Mouse (Mus musculus): Measurements from ENCODE around the gene Tcam1. TPM values are rescaled to one million over a fixed set of nuclear protein-coding genes. Genes with fewer than 3 reads are reported as not detected.
A peak's percentile ranks its signal among the peaks of the same experiment; 100 is the strongest.
"Not testable (repeated sequence)": the region's sequence is repeated elsewhere in the genome, so short reads cannot be mapped to it uniquely, and the experiment has no call there.

The Tcam1 gene
- polyA plus RNA-seq (2017; shearing (Covaris generic)): under 1 TPM in 2 of 3 experiments, not detected in 1; 0.09 to 0.14 TPM

DNA sequence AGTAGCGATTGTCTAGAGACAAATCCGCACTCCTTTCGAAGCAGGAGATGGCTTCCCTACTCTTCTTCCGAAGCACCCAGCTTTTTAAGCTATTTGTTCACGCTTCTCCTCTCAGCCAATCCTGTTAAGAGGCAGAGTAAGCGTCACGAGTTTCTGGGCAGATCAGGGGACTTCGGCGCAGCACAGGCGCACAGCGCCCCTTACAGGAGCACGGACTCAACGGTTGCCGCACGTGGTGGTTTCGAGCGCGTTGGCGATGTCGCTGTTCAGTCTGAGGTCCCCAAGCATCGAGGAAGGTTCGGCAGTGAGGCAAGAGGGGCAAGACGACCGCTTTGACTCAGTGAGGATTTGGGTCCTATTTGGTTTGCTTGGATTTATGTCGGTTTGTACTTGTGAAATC, at the start of gene Tcam1:
Gene Tcam1, plus strand, starts transcription at position 219 of the 400 bp plus-strand sequence.
- ATAC-seq: peak; percentile 87

DNA sequence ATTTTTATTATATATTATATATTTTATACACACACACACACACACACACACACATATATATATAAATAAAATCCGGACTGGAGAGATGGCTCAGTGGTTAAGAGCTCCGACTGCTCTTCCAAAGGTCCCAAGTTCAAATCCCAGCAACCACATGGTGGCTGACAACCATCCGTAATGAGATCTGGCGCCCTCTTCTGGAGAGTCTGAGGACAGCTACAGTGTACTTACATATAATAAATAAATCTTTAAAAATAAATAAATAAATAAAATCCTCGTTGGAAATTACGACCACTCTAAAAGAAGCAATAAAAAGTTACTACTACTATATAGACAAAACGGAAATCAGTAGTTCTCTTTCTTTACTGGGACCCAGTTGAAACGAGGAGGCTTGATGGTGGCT, 42.5 kb upstream of the Tcam1 start:
- ATAC-seq: not testable (repeated sequence)

DNA sequence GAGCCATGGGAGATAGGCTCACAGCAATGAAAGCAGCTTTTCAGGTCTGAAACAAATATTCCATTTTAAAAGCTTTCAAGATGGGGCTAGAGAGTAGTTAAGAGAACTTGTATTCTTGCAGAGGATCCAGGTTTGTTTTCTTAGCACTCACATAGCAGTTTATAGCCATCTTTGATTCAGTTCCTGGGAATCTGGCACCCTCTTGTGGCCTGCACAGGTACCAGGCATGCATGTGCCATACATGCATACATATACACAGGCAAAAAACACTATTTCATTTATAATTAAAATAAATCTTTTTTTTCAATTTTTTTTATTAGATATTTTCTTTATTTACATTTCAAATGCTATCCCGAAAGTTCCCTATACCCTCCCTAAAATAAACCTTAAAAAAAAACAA, 29.6 kb upstream of the Tcam1 start:
- ATAC-seq: no peak

DNA sequence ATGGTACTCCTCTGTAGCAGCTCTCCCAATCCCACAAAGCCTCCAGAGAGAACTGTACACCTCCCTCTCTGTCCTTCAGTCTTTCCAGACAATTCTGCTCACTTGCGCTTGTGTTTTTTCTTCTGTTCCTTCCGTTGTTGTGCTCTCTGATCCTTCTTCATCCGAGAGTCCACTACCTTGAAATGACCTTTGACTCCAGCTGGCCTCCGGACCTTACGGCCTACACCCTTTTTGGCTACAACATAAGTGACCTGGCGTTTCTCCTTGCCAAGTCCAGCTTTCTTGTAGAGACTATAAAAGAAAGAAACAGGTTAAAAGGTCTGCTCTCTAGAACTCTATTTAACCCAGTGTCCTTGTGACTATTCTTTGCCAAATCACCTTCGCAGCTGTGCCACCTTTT, 27.1 kb upstream of the Tcam1 start:
- no peak for ATAC-seq

DNA sequence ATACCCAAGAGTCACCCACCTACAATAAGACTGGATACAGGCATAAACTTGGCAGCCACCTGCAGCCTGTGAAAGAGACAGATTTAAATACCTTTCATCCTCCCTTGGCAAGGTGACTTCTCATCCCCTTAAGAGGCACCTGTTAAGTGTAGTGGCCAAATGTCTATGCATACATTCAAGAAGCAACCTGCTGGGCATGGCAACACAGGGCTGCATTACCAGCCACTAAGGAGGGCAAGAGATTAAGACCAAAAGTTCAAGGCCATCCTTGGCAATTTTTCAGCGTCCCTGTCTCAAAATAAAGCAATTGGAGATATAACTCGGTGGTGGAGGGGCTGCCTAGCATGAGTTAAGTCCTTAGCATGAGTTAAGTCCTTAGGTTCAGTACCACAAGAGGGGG, 21.7 kb upstream of the Tcam1 start:
- no peak for ATAC-seq

DNA sequence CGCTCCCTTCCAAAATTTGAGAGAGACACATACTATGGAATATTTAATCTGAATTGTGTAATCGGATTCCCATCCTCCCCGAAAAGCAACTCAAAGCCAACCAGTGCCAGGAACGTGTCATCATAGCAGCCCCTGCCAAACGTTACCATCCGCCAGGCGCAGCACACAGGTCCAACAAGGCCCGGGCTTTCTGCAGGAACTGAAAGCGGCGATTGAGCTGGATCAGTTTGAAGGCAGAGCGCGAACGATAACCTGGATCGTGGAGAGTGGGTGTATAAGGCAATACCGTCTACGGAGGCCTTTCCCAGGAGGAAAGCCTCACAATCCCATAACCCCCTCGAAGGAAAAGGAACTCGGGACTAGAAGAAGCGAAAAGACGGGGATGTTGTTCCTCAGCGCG, 21.3 kb upstream of the Tcam1 start:
- no peak for ATAC-seq

DNA sequence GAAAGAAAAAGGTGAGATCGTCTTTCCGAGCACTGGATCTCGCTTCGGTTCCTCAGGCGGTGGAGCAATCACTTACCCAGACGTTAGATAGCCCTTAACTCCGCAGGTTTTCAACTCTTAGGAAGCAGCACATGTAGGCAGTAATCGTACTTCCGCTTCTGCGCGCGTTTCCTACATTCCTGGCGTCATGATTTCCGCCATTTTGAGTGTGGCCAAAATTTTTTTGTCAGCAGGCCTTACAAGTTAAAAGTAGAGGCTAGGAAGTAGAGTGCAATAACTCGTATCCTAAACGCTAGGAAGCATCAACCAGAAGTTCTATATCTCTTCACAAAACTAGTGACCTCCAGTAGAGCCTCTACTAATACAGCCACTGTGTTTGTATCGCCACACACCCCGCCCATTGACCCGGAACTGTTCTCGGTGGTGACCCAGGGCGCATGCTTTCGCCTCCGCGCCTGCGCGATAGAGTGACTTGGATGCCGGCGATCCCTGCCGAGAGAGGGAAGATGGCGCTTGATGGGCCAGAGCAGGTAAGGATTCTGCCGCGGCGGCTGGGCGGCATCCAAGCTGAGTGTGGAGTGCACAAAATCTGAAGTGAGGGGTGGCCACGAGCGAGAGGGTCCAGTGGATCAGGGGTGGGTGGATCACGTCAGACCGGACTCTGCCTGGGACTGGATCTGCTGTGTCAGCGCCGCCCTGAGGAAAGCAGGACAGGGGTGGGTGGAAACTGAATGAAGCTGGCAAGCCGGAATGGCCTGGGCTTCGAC, 20.6 kb upstream of the Tcam1 start, which contains the start of the genes Ftsj3 and Psmc5:
Gene Ftsj3, minus strand, starts transcription at position 395 of the 767 bp plus-strand sequence.
Gene Psmc5, plus strand, starts transcription at position 470 of the 767 bp plus-strand sequence.
- peak; percentile 88 for ATAC-seq

DNA sequence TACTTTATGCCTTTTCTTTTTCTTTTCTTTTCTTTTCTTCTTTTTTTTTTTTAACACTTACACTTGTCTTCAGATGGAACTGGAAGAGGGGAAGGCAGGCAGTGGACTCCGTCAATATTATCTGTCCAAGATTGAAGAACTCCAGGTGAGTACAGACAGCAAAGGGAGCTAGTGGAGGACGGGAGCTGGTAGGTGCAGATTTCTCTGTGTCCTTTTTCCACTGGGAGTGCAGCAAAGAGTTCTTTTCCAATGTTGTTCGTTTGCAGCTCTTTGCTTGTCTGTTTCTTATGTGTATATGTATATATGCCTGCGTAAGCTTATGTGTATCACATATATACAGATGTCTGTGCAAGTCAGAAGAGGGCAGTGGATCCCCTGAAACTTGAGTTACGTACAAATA, 19.7 kb upstream of the Tcam1 start:
- no peak for ATAC-seq

DNA sequence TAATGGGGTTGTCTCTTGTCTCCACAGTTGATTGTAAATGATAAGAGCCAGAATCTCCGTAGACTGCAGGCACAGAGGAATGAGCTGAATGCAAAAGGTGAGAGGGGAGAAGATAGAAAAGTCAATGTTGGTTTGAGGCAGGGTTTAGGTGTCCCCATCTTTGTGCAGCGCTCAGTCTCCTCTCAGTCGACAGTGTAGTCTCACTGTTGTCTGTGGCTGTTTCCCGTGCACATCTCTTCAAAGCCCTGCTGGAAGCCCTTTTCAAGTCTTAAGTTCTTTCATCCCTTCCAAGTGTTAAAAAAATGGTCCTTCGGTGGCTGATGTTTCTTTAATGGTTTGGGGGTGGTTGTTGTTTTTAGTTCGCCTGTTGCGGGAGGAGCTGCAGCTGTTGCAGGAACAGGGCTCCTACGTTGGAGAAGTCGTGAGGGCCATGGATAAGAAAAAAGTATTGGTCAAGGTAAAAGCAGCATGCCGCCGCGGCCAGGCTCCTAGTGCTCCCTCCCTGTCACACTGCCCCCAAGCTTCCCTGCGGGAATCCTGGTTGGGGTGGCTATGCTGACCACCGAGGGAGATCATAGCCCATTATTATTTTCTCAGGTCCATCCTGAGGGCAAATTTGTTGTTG, 15.5 kb upstream of the Tcam1 start:
- no peak for ATAC-seq

DNA sequence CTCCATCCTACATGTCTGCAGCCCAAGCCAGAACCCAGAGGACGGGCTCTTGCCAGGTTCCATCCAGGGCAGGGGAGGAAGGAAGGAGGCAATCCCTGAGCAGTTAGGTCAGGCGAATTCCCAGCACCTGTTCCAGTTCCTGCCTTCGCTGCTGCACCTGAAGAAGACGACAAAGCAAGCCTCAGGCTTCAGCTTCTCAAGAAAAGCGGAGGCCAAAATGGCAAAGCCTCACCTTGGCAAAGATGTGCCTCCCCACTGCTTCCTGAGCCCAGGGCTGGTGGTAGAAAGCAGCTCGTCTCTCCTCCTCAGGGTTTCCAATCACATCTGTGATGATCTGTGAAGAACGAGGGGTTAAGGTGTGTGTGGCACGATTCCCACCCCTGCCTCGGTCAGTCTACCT, 12.5 kb upstream of the Tcam1 start:
- ATAC-seq: no peak

DNA sequence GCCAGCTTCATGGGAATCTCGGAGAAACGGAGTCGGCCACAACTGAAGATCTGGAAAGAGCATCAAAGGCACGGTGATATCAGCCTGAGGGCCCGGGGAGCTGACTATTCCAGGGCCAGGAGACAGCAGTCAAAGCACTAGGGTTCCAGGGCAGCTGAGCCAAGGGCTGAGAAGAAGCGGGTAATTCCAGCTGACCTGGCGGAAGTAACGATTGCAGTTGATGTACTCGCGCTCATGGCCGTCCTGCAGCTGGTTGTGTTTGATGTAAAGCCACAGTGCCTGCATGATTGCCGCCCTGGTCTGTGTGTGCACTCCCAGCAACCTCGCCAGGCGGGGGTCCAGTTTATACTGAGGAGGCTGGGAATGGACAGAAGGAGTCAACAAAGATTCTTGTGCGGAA, 11.5 kb upstream of the Tcam1 start:
- no peak for ATAC-seq

DNA sequence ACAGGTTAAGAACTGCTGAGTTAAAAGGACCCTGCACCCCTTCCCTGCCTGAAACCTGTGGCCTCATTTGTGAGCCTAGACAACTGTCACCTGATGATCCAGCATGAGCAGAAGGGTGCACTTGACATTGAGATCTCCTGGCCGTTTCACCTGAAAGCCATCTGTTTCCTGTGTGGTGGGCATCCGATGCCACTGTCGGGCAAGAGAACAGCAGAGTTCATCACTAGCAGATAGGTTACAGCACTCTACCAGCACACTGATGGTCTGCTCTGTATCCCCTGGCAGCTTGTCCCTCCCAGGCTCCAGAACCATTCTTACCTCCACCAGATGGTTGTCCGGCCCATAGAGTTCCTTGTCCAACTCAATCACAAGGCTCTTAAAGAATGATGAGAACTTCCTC, 10.9 kb upstream of the Tcam1 start:
- ATAC-seq: no peak

DNA sequence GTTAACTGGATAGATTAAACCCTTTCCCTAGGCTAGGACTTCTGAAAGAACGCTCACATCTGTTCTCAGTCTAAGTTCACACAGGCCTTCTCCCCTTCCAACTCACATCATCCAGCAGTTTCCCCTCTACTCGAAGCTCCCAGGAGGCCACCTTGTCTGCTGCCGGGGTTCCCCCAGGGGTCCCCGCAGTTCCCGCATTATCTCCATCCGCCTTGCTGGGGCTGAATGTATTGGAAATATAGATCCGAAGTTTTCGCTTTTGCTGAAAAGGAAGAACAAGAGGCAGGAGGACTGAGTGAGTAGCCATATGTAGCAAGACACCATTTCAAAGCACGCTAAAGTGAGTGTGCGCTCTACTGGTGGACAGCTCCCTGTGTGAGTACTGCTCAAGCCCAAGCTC, 10.0 kb upstream of the Tcam1 start:
- ATAC-seq: no peak

DNA sequence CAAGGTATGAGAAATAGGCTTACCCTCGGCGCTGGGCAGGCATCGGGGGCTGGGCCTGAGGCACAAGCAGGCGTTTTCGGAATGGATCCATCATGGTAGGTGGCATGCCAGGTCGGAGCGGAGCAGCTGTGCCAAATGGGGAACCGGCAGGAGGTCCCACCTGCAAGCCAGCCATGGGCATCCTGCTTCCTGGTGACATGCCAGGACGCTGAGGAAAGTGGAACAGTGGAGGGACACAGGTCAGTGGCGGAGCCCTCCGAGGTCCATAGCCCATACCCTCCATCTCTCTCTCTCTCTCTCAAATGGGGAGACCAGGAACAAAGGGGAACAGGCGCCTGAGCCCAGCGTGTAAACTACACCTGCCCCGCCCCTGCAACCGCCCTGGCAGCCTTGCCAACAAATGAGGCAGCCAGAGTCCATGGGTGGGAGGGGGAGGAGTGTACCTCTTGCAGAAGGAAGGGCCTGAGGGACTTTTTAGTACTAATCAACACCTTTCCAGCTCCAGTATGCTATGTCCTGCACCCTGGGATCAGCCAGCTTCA, 9.1 kb upstream of the Tcam1 start:
- ATAC-seq: no peak

DNA sequence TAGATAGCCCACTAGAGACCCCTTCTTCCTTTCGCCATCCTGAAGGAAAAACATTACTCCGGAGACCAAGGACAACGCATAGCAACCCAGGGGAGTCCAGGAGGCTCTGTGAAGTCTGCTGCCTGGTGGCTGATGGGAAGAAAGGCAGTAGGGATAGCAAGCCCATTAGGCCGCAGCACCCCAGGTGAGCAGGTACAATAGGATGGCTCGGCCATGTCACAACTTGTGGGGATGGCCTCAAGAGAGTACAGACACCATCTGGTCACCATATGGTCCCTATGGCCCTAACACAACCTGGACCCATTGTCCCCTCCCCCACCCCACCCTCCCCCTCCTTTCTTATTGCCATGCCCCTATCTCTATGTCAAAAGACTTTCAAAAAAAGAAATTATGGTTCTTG, 8.6 kb upstream of the Tcam1 start:
- no peak for ATAC-seq

DNA sequence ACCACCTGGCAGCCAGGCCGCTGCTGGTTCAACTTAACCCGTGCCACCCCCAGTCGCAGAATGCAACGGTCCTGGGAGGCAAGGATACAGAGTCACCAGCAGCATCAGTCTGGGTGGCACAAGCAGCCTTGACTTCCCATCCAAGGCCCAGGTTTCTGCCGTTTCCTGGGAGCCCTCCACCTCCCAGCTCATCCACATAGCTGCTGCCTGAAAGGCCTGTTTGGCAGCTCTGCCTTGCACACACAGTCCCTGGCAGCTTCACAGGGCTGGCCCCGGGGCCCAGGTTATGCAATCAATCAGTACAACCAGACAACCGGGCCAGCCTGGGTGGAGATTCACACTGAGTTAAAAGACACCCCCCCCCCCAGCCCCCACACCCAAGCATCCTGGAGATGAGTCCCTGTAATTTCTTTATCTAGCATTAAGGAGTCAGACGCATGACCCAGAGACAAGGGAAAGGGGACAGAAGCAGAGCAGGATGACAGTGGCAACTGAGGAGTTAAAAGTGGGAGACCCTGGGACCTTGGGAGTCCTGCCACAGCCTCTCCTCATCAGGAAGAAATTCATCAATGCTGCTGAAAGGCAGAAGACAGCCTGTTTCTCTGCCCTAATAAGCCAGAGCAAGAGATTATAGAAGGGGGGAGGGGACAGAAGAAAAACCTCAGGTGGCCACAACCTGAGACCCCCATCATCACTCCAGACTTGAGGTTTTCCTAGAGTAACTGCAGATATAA, 8.0 kb upstream of the Tcam1 start:
- no peak for ATAC-seq

DNA sequence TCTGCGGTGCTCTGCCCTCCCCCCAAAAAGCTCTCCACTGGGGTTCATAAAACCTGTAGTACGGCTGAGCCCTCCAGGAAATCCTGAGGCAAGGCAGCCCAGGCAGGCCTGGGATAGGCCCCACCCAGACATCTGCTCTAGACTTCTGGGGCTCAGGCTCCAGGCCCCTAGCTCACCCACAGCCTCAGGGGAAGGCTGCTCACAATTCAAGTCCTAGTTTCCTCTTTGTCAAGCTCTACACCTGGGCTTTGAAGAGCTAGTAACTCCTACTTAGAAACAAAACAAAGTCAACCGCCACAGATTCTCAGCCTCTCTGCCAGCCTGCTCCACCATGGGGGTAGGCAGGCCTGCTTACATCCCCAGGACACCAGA, 7.4 kb upstream of the Tcam1 start:
- ATAC-seq: no peak

DNA sequence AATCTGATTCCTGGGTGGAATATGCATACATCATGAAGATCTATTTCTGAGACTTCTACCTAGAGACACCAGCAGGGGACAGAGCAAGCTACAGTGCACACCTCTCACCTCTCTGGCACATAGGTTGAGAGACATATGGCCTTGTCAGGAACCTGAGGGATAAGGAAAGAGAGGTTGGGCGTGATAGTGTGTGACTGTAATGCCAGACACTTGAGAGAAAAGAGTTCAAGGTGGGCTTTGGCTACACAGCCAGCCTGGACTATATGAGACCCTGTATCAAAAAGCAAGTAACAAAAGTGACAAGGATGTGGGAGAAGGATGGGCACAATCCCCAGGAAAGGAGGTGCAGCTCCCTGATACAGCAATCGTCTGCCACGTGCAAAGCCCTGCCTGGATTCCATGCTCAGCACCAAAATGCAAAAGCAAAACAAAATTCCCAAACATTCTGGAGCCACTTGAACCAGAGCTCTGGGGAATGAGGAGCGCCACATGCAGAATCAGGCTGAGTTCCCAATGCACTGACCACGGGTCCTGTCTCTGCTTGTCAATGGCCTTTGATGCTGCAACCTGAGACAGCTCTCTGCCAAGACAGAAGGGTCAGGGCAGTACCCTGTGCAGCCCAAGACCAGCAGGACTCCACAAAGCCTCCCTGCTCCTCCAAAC, 5.2 kb upstream of the Tcam1 start:
- no peak for ATAC-seq

DNA sequence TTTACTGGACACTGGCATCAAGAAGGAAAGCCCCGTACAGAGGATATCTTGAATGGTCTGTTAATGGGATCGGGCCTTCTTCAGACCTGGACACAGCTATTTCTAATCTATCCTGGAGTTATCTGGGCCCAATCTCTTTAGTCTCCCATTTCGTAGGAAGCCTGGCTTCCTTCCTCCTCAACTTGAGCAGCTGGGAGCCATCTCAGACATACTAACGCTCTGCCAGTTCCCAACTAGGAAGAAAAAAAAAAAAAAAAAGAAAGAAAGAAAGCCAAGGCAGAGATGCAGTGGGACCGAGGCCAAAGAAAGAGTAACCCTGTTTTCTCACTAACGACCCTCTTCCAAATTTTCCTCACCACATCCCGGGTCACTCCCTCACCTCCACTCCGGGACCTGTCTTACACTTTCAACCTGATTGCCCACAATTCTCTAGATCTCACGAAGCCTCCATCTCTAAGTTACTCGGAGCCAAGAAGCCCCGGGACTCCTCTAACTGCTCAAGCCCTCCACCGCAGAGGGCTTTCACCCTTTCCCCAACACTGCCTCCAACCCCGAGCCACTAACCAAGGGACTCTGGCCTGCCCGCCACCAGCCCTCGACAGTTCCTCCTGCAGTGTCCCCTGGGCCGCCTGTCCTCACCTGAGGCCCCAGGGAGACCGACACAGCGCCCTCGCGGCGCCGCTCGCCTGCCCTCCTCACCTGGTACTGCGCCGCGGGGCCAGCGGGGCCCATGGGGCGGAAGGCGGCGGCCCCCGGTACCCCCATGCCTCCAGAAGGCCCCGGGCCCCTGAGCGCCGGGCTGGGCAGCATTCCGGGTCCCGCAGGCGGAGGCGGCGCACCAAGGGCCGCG, 4.5 kb upstream of the Tcam1 start:
- no peak for ATAC-seq

DNA sequence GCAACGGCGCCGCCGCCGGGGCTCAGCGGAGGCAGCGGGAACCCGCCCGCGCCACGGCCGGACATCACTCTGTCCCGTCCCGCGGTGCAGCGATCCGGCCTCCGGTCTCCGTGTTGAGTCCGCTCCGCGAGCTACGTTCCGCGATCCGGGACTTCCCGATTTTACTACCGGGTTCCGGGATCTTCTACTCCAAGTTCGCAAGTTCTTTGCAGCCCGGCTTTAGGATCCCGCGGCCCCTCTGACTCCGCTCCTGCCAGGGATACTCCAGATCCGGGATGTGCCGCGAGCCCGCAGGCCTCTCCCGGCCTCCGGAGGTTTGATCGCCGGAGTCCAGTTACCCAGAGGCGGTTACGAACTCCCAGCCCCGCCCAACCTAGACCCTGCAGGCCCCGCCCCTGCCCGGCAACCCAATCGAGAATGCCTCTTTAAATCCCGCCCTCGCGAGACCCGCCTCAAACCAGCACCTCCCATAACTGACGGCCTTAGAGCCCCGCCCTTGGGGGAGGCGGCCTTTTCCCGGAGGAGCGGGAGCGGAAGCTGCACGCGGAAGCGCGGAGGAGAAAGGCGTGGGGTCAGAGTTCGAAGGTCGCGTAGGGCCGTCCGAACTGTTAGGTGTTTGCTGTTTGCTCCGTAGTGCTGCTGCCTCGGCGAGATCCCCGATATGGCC, 3.7 kb upstream of the Tcam1 start, which contains the start of gene Smarcd2:
Gene Smarcd2, minus strand, starts transcription at position 329 of the 667 bp plus-strand sequence.
- ATAC-seq: peak; percentile 86

DNA sequence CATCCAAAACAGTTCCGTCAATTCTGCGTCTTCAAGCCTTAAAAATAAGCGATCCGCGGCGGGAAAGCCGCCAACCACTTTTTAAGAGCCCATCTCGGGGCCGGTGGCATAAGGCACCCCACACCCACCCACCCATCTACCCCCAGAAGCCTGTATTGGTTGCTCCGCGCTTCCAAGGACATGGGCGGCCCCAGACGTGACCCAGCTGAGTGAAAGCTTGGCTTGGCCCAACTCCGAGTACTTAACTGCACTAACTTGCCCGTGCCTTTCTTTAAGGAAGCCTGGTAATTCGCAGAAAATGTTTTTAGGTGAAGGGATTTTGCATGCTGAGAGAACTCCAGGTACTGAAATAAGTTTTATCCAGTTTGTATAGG, 3.2 kb upstream of the Tcam1 start:
- ATAC-seq: no peak

Data from inflammation-experienced regulatory T-cells, adult 6 months (primary cell).